Mouse (Mus musculus) layer of hippocampus, postnatal 10 days (tissue): Measurements from ENCODE around the gene Hes5. TPM values are rescaled to one million over a fixed set of nuclear protein-coding genes. Genes with fewer than 3 reads are reported as not detected.
A peak's percentile ranks its signal among the peaks of the same experiment; 100 is the strongest.

ENCODE experiments used
- DNase-seq, 2 experiments: peaks; one replicate each; pipeline ENCODE4 v3.0.0; 2021; ENCODE audit warnings: low spot score in 2 of 2
- total RNA-seq, 2 experiments: library from RNA; stranded (reverse); gene quantifications; 2 replicates each; pipeline ENCODE4 v1.2.3; 2021

Hes5 gene
- total RNA-seq, 2 experiments from 2014 or later = 75.7 to 81.7 TPM

DNA sequence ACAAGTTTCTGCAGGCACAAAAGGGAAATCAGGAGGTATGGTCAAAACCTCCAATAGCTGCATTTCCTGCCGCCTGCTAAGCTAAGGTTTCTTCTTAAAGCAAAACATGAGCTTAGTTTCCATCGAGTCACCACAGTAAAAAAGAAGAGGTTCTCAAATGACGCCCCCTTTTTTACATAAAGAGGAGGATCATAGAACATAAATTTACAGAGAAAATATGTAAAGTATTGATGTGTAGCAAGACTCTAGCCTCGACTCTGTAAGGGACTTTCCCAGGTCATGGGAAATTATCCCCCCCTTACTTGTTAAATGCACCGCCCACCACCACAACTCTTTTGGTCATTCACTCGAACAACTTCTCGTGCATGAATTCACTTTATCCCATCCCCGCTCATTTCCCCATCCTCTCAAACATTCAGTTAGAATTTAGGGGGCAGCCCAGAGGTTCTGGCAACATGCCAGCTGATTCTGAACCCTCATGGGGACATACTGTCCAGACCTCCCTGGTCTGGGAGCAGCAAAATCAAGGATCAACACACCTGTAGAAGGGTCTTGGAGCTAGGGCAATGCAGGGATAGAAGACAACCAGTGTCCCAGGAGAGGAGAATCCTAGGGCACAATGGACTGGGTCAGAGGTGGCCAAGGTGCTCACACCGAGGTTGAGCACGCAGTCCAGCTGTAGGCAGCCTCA is 17.9 kb upstream of the Hes5 start:
- no peak for DNase-seq

DNA sequence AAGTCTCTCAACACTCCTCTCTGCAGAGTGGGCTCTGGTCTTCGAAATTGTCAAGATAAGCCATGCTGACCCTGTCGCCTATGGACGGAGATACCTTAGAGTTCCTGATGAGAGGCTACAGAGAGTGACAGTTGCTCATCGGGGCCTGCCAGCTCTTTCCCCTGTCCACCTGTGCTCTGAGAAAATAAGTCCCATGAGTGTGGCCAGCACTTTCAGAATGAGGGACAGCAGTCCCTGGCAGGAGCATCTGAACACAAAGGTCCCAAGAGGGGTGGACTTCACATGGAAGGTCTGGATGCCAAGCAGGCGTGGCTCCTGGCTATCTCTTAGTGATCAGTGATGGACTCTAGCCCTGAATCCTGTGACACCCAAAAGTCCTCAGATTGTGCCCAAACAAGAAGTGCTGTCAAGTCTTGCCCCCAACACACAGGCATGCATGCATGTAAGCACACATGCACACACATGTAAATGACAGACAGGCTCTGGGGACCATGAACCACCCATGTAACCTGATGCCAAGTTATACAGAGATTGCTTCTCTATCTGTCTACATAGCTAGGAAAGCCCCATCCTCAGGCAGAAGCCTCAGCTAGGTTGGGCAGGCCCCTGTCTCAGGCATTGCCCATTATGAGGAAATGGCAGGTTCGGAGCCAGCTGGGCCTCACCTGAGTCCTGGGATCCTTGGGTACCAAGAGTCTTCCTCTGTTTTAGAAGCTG is 17.2 kb upstream of the Hes5 start:
- DNase-seq = no peak

DNA sequence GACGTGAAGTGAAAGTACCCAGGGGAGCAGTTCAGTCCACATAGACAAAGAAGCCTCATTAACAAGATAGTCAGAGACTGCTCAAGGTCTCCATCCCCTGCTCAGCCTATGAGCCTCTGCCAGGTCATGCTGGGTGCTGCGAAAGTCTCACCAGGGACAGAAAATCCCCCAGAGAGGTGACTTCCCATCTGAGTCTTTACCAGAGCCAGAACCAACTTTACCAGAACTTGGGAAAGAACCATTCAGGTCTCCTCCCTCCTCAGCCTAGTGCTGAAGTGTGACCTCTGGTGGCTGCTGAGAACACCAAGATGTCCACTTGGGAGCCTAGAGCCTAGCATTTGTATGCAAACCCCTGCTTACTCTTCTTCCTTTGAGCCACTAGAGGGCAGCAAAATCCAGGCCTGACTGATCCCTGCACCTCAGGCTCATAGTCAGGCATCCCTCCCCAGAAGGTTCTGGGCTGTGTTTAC is 16.6 kb upstream of the Hes5 start:
- DNase-seq = peak; percentile 70 to 81

DNA sequence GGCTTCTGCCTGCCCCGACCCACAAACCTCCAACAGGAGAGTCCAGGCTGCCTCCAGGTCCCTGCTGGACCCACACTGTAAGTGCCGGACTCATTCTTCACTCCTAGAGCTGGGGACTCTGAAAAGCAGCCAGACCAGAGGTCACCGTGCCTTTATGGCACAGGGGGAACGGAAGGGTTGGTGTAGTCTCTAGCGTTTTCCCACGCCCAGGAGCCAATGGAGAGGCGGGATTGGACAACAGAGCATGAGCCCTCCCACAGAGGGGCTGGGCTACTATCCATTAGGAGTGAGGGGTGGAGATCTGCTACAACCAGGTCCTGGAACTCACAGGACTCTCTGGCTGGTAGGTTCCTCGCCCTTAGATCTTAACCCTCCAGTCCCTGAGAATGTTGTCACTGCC is 14.4 kb upstream of the Hes5 start:
- DNase-seq = peak; percentile 53 to 67

DNA sequence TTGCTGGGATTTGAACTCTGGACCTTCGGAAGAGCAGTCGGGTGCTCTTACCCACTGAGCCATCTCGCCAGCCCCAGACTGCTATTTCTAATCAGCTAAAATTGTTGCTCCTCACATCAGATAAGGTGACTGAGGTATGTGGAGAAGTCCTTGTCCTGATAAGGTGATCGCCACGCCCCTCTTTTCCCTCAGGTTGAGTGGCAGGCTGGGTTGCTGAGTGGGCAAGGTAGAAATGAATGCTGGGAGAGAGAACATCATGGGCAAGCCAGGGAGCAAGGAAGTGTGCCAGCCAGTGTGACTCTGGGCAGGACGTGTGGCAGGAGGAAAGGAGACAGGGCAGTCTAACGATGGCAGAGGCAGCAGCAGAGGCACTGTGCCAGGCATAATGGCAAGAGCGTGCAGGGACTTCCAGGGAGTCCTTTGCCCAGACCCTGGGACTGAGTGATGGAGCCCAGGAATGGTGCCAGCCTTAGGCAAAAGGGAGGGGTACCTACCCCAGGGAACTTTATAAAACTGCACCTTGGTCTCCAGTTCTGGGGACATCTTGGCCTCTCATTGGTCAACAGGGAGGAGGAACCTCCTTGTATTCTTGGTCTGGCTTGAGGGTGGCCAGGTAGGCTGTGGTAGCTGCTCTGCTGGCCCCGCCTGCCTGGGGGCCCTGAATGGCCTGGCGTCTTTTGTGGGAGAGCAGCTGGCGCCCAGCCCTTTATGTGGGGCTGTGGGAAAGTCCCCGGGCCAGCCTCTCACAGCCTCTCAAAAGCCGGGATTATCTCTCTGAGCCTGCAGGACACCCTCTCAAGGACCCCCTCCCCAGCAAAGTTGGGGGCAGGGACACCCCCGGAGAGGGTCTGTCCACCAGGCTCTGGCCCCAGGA is 12.4 kb upstream of the Hes5 start:
- peak; percentile 70 to 80 for DNase-seq

- no peak for DNase-seq
Measured at GRCm38 (mm10) chr4:154948940-154949588, 11.7 kb upstream of the Hes5 start.

DNA sequence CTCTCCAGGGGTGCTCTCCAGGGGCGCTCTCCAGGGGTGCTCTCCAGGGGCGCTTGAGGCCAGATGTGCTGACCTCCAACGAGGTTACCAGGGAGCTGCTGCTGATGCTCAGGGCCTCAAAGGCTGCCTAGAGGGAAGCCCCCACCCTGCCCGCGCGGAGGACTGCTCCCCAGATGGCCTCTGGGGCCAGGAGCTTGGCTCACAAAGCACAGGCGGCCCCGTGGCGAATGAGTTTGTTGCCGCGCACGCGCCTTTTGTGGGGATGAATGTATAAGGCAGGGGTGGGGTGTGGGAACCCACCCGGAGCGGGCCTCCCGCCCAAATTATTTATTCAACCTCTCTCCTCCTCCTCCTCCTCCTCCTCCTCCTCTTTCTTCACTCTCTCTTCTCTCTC is 11.1 kb upstream of the Hes5 start:
- no peak for DNase-seq

- peak in 1 of 2 experiments; percentile 60 for DNase-seq
Measured at GRCm38 (mm10) chr4:154952461-154953241, 8.1 kb upstream of the Hes5 start.

DNA sequence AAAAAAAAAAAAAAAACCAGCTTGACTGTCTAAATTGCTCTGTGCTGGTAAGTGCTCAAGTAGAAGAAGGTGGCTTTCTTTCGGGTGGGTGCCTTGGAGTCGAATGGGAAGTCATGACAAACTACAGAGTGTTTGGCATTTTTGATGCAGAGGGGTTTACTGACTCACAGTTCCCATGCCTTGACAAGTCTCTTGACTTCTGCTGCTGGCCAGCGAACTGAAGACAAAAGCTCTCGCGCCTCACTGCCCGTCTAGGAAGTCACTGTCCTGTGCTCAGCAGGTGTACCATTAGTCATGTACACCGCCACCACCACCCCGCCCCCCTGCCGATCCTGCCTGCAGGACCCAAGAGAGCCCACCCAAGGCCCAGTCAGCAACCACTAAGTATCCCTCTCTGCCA is 4.1 kb upstream of the Hes5 start:
- no peak for DNase-seq

GRCm38 (mm10) chr4:154957289-154957993 is 3.3 kb upstream of the Hes5 start:
- DNase-seq = no peak

DNA sequence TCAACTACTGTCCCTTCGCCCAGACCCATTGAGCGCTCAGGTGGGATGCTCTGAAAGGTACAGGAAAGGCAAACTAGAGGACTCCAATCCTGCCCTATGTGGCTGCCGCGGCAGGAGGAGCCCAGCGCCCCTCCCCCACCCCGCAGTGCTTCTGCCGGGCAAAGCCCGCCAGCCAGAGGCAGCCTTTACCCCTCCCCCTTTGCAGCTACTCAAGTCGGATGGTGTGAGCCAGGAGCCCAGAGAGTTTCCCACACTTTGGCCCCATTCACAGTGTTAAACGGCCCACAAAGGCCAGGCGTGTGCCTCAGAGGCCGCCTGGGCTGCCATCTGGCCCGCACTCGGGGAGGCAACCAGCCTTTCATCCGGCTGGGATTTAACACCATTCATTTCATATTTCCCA is 2.6 kb upstream of the Hes5 start:
- DNase-seq = peak; percentile 62 to 78

- DNase-seq = no peak
Measured at GRCm38 (mm10) chr4:154958621-154959020, 2.1 kb upstream of the Hes5 start.

GRCm38 (mm10) chr4:154960021-154960689 is 568 bp upstream of the Hes5 start:
- no peak for DNase-seq

DNA sequence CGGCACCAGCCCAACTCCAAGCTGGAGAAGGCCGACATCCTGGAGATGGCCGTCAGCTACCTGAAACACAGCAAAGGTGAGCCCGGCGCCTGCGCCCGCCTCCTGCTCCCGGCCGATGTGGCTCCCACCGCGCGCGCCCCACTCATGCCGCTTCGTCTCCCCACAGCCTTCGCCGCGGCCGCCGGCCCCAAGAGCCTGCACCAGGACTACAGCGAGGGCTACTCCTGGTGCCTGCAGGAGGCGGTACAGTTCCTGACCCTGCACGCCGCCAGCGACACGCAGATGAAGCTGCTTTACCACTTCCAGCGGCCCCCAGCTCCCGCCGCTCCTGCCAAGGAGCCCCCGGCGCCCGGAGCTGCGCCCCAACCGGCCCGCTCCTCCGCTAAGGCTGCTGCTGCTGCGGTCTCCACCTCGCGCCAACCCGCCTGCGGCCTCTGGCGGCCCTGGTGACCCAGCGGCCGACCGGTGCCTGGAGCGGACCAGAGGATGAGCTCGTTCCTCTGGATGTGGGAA is 559 bp downstream of the Hes5 start:
- DNase-seq = peak; percentile 54 to 62

- peak in 1 of 2 experiments; percentile 40 for DNase-seq
Measured at GRCm38 (mm10) chr4:154961911-154962310, 1.2 kb downstream of the Hes5 start.

DNA sequence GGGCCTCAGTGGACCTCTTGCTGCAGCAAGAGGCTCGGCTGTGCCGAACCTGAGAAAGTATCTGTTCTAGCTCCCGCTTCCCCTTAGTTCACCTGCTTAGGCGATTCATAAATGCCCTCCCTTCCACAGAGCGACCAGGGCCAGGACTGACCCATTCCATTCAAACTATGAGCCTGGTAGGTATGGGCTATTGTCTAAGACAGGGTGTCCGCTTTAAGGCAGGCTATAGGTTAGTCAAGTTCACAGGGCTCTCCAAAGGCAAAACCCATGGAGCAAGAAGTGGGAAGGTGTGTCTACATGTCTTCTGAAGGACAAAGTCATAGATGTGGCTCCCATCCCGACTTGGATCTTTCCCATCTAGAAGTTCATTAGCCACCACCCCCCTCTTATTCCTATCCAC is 2.0 kb downstream of the Hes5 start:
- DNase-seq = no peak

GRCm38 (mm10) chr4:154963190-154963836 is 2.6 kb downstream of the Hes5 start:
- no peak for DNase-seq

DNA sequence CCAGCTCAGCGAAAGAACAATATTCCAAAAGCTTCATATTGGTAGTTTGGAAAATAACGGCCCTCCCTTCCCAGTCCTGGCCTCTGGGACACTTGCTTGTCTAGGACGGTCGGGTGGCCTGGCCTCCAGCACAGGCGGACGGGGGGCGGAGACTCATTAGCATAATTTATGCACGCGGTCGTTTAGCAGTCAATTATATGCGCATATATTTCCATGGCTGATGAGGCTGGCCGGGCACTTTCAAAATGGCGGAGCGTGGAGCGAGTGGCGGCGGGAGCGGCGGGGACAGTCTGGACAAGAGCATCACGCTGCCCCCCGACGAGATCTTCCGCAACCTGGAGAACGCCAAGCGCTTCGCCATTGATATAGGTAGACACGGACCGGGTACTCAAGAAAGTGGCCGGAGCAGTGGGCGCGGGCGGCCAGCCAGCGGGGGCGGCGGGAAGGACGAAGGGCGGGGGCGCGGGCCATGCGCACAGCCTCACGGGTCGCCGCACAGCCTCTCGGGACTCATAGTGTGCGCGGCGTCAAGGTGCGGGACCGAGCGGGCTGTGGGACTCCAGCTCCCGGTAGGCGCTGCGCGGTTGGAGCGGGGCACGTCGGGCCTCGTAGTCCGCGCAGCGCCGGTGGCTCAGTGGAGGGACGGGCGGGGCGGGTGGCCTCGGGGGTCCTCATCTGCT is 3.3 kb downstream of the Hes5 start, which contains the start of gene Pank4:
TSS of gene Pank4 (plus strand) at position 223 of the 680 bp plus-strand sequence.
- DNase-seq = peak; percentile 88 to 91
